Mouse (Mus musculus) limb, embryonic 14.5 days (tissue): ENCODE measurements around the gene Endod1. TPM values are rescaled to one million over a fixed set of nuclear protein-coding genes. Genes with fewer than 3 reads are reported as not detected.
A peak's percentile ranks its signal among the peaks of the same experiment; 100 is the strongest.

ENCODE experiments used
- ATAC-seq: fragments of 200-750 bp; cut with Nextera tagmentation; 2 replicates; pipeline ENCODE4 v1.8.0; 2017; ENCODE audit warnings: low read depth, moderate number of reproducible peaks, moderate TSS enrichment; ENCODE audit not compliant: low FRiP score
- DNase-seq: peaks from one replicate; pipeline ENCODE4 v3.0.0-alpha.2; 2015; ENCODE audit warnings: low spot score
- H3K27ac ChIP-seq: fragments of 300-500 bp; sonication (generic); replicated peaks from 2 replicates; pipeline ENCODE4 v1.5.1; 2014; ENCODE audit warnings: low read depth, mild to moderate bottlenecking, low read length, moderate library complexity, mixed read lengths
- H3K27me3 ChIP-seq: fragments of 300-500 bp; sonication (generic); 2 replicates; pipeline ENCODE4 v1.6.1; 2014; ENCODE audit warnings: low read length, mixed read lengths; ENCODE audit not compliant: control insufficient read depth, insufficient read depth
- H3K36me3 ChIP-seq: fragments of 300-500 bp; sonication (generic); 2 replicates; pipeline ENCODE4 v1.6.1; 2014; ENCODE audit warnings: mild to moderate bottlenecking, low read length, moderate library complexity, mixed read lengths; ENCODE audit not compliant: control insufficient read depth, insufficient read depth
- H3K4me1 ChIP-seq: fragments of 300-500 bp; sonication (generic); 2 replicates; pipeline ENCODE4 v1.6.1; 2014; ENCODE audit warnings: antibody characterized with exemption, low read length, mixed read lengths; ENCODE audit not compliant: control insufficient read depth, insufficient read depth
- H3K4me2 ChIP-seq: fragments of 300-500 bp; sonication (generic); replicated peaks from 2 replicates; pipeline ENCODE4 v1.6.1; 2014; ENCODE audit warnings: low read depth, mild to moderate bottlenecking, low read length, moderate library complexity; ENCODE audit not compliant: severe bottlenecking
- H3K4me3 ChIP-seq: fragments of 300-500 bp; sonication (generic); replicated peaks from 2 replicates; pipeline ENCODE4 v1.5.1; 2014; ENCODE audit warnings: low read length
- H3K9ac ChIP-seq: fragments of 300-500 bp; sonication (generic); 2 replicates; pipeline ENCODE4 v1.6.1; 2014; ENCODE audit warnings: mild to moderate bottlenecking, low read depth, low read length, moderate library complexity; ENCODE audit not compliant: severe bottlenecking
- H3K9me3 ChIP-seq: fragments of 300-500 bp; sonication (generic); 2 replicates; pipeline ENCODE4 v1.6.1; 2016; ENCODE audit warnings: low read length; ENCODE audit not compliant: control insufficient read depth
- POLR2A ChIP-seq: fragments of 200-500 bp; IDR thresholded peaks from 2 replicates; pipeline ENCODE4 v1.8.0; 2012; ENCODE audit warnings: inconsistent platforms, mild to moderate bottlenecking, moderate library complexity, borderline replicate concordance; ENCODE audit not compliant: insufficient read depth, insufficient read length; ENCODE audit errors: extremely low read depth
- WGBS: fragments of 180-500 bp; shearing (Covaris S2); extraction: QIAGEN DNeasy Blood & Tissue Kit; methylation state at CpG from one replicate; pipeline ENCODE4 v1.1.7; 2014; 5-methylcytosine and 5-hydroxymethylcytosine counted together
- polyA plus RNA-seq, 2 experiments: library from polyadenylated mRNA; depleted of rRNA in 1 of 2; stranded (reverse) in 1 of 2; unstranded in 1 of 2; fragments of >200 nt; fragmentation: Nextera tagmentation in 1 of 2; extraction: Ambion mirVana in 1 of 2; gene quantifications; 2 replicates each; pipeline versions ENCODE4 v1.2.1 to v1.2.3; 2012 to 2014

Endod1 gene
- polyA plus RNA-seq, 2 experiments, result 9.0 to 17.1 TPM

- no peaks in the 10 kb centered on the region for H3K36me3 ChIP-seq
- H3K9ac ChIP-seq, result no peak overlapping the region
- DNase-seq, result no peak
- TF ChIP-seq POLR2A, result no peak
- no peaks in the 10 kb centered on the region for H3K27me3 ChIP-seq
- ATAC-seq, result no peak
- H3K4me1 ChIP-seq, result no peaks in the 10 kb centered on the region
- WGBS, result 61% methylated on average over 4 of the region's 4 CpGs
- H3K9me3 ChIP-seq, result no peaks in the 10 kb centered on the region
- no peak overlapping the region for H3K4me3 ChIP-seq
- no peak overlapping the region for H3K4me2 ChIP-seq
- no peak overlapping the region for H3K27ac ChIP-seq
These were observed 15.7 kb downstream of the Endod1 start for GRCm38 (mm10) chr9:14365481-14366125.

DNA sequence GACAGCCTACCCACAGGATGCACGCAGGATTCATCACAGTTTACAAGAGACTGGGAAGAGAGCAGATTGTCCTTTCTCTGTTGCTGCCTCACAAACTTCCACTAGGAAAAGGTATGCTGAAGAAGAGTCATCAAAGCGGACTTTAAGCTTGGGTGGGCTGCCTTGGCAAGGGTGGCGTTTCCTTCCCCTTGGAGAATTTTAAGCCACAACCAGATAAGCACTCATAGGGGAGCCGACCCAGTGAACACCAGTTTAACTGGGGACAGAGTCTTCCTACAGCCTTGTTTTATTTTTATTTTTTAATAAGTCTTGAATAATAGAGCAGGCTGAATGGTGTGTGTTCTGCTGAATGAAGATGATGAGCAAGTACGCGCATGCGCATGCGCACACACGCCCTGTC, 16.6 kb downstream of the Endod1 start:
- Histone ChIP-seq H3K27me3 (no peaks in the 10 kb centered on the region), H3K9ac (no peak overlapping the region), H3K4me3 (no peak overlapping the region), H3K36me3 (no peaks in the 10 kb centered on the region), H3K4me1 (no peaks in the 10 kb centered on the region), H3K4me2 (no peak overlapping the region), H3K9me3 (no peaks in the 10 kb centered on the region), H3K27ac (0 out of 2 replicates have a peak overlapping the region, but pooled peaks have one; percentile 4)
- WGBS, result 93% methylated on average over 9 of the region's 9 CpGs
- ATAC-seq, result no peak
- no peak for DNase-seq
- TF ChIP-seq POLR2A, result no peak

- no peaks in the 10 kb centered on the region for H3K36me3 ChIP-seq
- no peaks in the 10 kb centered on the region for H3K4me1 ChIP-seq
- no peak overlapping the region for H3K27ac ChIP-seq
- H3K27me3 ChIP-seq, result no peaks in the 10 kb centered on the region
- TF ChIP-seq POLR2A, result no peak
- no peak for ATAC-seq
- DNase-seq, result no peak
- no peak overlapping the region for H3K4me3 ChIP-seq
- H3K9ac ChIP-seq, result no peak overlapping the region
- 84% methylated on average over 6 of the region's 6 CpGs for WGBS
- H3K4me2 ChIP-seq, result no peak overlapping the region
- H3K9me3 ChIP-seq, result no peaks in the 10 kb centered on the region
These were observed 17.8 kb downstream of the Endod1 start for GRCm38 (mm10) chr9:14363540-14363939.

GRCm38 (mm10) chr9:14362068-14362768, 19.1 kb downstream of the Endod1 start:
- Histone ChIP-seq H3K27me3 (no peaks in the 10 kb centered on the region), H3K4me1 (no peaks in the 10 kb centered on the region), H3K4me3 (no peak overlapping the region), H3K27ac (no peak overlapping the region), H3K36me3 (no peaks in the 10 kb centered on the region), H3K9me3 (no peaks in the 10 kb centered on the region), H3K9ac (no peak overlapping the region), H3K4me2 (no peak overlapping the region)
- no peak for DNase-seq
- no peak for TF ChIP-seq POLR2A
- WGBS, result 77% methylated on average over 8 of the region's 8 CpGs
- ATAC-seq, result no peak

- Histone ChIP-seq H3K27me3 (no peaks in the 10 kb centered on the region), H3K27ac (no peak overlapping the region), H3K4me2 (no peak overlapping the region), H3K4me3 (no peak overlapping the region), H3K9me3 (no peaks in the 10 kb centered on the region), H3K36me3 (no peaks in the 10 kb centered on the region; the same call in 1 of the 2 replicates), H3K9ac (no peak overlapping the region), H3K4me1 (no peaks in the 10 kb centered on the region)
- TF ChIP-seq POLR2A, result no peak
- WGBS, result 67% methylated on average over 4 of the region's 4 CpGs
- ATAC-seq (no peak), DNase-seq (no peak)
These were observed 24.3 kb downstream of the Endod1 start for GRCm38 (mm10) chr9:14357033-14357432.

- H3K9me3 ChIP-seq, result no peaks in the 10 kb centered on the region
- no peak overlapping the region for H3K27ac ChIP-seq
- H3K36me3 ChIP-seq, result no peaks in the 10 kb centered on the region; the same call in 1 of the 2 replicates
- H3K4me3 ChIP-seq, result no peak overlapping the region
- H3K4me1 ChIP-seq, result no peaks in the 10 kb centered on the region
- DNase-seq (no peak), ATAC-seq (no peak)
- no peak for TF ChIP-seq POLR2A
- no peak overlapping the region for H3K4me2 ChIP-seq
- WGBS, result 77% methylated on average over 6 of the region's 6 CpGs
- H3K27me3 ChIP-seq, result no peaks in the 10 kb centered on the region
- no peak overlapping the region for H3K9ac ChIP-seq
These were observed 26.5 kb downstream of the Endod1 start for GRCm38 (mm10) chr9:14354852-14355251.
